Mouse (Mus musculus): ENCODE measurements around the gene Insr. TPM values are rescaled to one million over a fixed set of nuclear protein-coding genes. Genes with fewer than 3 reads are reported as not detected.
"Not testable (repeated sequence)": the region's sequence is repeated elsewhere in the genome, so short reads cannot be mapped to it uniquely, and the experiment has no call there.

The Insr gene
- polyA plus RNA-seq, 1 experiment from 2014 or later = 56.9 TPM

DNA sequence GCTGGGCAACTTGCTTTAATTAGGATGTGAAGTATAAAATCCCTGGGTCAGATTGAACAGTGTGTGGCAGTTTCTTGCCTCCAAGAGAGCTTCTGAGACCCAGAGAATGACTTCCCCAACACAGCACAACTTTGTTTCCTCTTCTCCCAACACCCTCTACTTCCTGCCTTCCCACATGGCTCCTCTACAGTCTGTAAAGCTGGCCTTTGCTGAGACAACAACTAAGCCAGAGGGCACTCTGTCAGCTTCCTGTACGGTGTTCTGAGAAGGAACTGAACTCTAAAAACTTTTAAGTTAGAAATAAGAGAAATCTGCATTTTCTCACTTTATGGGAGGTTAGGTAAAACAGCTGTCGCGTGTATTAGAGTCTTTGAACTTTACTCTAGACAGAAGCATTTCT lies 34.4 kb upstream of the Insr start:
- Histone ChIP-seq H3K27ac (replicated peaks in 1 of 2; ENCODE audit: control insufficient read depth in 1 of 2, insufficient read depth in 1 of 2, low read depth in 2 of 2, low read length in 2 of 2) (no peak overlapping the region), H3K9ac (ENCODE audit: low read length) (no peak overlapping the region), H3K4me1 (ENCODE audit: control insufficient read depth in 2 of 2, insufficient read depth in 2 of 2, low read length in 2 of 2) (no peaks in the 10 kb centered on the region), H3K36me3 (ENCODE audit: control insufficient read depth, insufficient read depth, low read length) (no peaks in the 10 kb centered on the region), H3K9me3 (ENCODE audit: control insufficient read depth, low read length) (no peaks in the 10 kb centered on the region), H3K4me3 (ENCODE audit: control insufficient read depth in 1 of 2, insufficient read depth in 1 of 2, low read depth in 1 of 2, low read length in 2 of 2) (no peak overlapping the region), H3K27me3 (ENCODE audit: control insufficient read depth, insufficient read depth, low read length) (no peaks in the 10 kb centered on the region), H3K4me2 (ENCODE audit: low read length) (no peak overlapping the region)
- ATAC-seq (ENCODE audit: insufficient number of reproducible peaks, insufficient read depth, low FRiP score, low read depth) = no peak
- 53% methylated on average over 3 of the region's 3 CpGs for WGBS

DNA sequence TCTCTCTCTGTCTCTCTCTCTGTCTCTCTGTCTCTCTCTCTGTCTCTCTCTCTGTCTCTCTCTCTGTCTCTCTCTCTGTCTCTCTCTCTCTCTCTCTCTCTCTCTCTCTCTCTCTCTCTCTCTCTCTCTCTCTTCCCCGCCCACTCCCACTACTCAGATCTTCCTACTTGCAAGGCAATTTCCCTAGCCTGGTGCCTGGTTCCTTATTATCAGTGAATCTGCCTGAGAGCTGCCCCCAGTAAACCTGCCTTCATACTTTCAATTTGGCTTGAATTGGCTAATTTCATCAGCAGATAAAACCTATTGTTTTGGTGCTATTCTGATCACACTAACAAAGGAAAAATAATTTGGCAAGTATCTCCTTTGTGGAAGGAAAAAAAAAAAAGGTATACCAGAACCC lies 34.0 kb upstream of the Insr start:
- H3K27me3 ChIP-seq (ENCODE audit: control insufficient read depth, insufficient read depth, low read length); H3K4me3 ChIP-seq (ENCODE audit: control insufficient read depth in 1 of 2, insufficient read depth in 1 of 2, low read depth in 1 of 2, low read length in 2 of 2); H3K27ac ChIP-seq (replicated peaks in 1 of 2; ENCODE audit: control insufficient read depth in 1 of 2, insufficient read depth in 1 of 2, low read depth in 2 of 2, low read length in 2 of 2); ATAC-seq (ENCODE audit: insufficient number of reproducible peaks, insufficient read depth, low FRiP score, low read depth); H3K4me1 ChIP-seq (ENCODE audit: control insufficient read depth in 2 of 2, insufficient read depth in 2 of 2, low read length in 2 of 2); H3K4me2 ChIP-seq (ENCODE audit: low read length); H3K9ac ChIP-seq (ENCODE audit: low read length); H3K9me3 ChIP-seq (ENCODE audit: control insufficient read depth, low read length); H3K36me3 ChIP-seq (ENCODE audit: control insufficient read depth, insufficient read depth, low read length): not testable (repeated sequence)
- 64% methylated on average over 1 of the region's 1 CpGs for WGBS

DNA sequence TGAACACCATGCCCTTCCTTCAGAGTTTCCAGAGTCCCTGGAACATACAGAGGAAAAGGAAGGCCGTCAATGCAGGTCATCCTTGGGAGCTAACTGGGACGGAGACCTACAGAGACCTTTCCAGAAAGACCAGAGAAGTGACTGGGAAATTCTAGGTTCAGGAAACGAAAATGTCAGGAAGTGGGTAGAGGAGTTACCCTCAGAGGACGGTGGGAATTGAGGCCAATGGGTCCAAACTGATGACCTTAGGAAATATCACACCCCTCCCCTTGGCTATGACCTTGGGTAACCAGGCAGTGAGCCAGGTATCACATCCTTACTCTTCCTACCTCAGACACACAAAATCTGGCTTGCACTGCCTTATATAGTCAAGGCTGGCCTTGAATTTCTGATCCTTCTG lies 32.1 kb upstream of the Insr start:
- no peak overlapping the region for H3K4me3 ChIP-seq (ENCODE audit: control insufficient read depth in 1 of 2, insufficient read depth in 1 of 2, low read depth in 1 of 2, low read length in 2 of 2)
- H3K27ac ChIP-seq (replicated peaks in 1 of 2; ENCODE audit: control insufficient read depth in 1 of 2, insufficient read depth in 1 of 2, low read depth in 2 of 2, low read length in 2 of 2) = no peak overlapping the region
- peaks cover 1% of the 10 kb centered on the region; the same call in 1 of the 2 replicates for H3K9me3 ChIP-seq (ENCODE audit: control insufficient read depth, low read length)
- H3K27me3 ChIP-seq (ENCODE audit: control insufficient read depth, insufficient read depth, low read length) = no peaks in the 10 kb centered on the region
- H3K9ac ChIP-seq (ENCODE audit: low read length) = no peak overlapping the region
- no peaks in the 10 kb centered on the region for H3K36me3 ChIP-seq (ENCODE audit: control insufficient read depth, insufficient read depth, low read length)
- no peaks in the 10 kb centered on the region for H3K4me1 ChIP-seq (ENCODE audit: control insufficient read depth in 2 of 2, insufficient read depth in 2 of 2, low read length in 2 of 2)
- ATAC-seq (ENCODE audit: insufficient number of reproducible peaks, insufficient read depth, low FRiP score, low read depth) = no peak
- no peak overlapping the region for H3K4me2 ChIP-seq (ENCODE audit: low read length)
- WGBS = 62% methylated on average over 4 of the region's 4 CpGs

DNA sequence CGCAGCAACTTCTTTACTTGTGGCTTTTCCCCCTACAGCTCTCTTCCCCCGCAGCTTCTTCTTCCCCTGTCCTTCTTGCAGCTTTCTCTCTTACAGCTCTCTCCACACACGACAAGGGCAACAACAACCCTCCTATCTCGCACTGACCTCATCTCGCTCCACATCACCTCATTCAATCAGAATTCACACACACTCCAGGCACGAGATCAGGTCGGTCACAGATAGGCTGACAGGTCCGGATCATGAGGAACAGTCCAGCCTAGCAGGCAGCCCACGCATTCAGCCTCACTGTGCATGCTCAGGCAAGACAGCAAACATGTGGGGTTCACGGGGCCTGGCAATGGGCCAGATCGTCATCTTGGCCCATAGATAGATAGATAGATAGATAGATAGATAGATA lies 30.2 kb upstream of the Insr start:
- Histone ChIP-seq H3K27ac (replicated peaks in 1 of 2; ENCODE audit: control insufficient read depth in 1 of 2, insufficient read depth in 1 of 2, low read depth in 2 of 2, low read length in 2 of 2) (no peak overlapping the region), H3K9ac (ENCODE audit: low read length) (no peak overlapping the region), H3K9me3 (ENCODE audit: control insufficient read depth, low read length) (peaks cover 5% of the 10 kb centered on the region), H3K27me3 (ENCODE audit: control insufficient read depth, insufficient read depth, low read length) (no peaks in the 10 kb centered on the region), H3K4me3 (ENCODE audit: control insufficient read depth in 1 of 2, insufficient read depth in 1 of 2, low read depth in 1 of 2, low read length in 2 of 2) (no peak overlapping the region), H3K36me3 (ENCODE audit: control insufficient read depth, insufficient read depth, low read length) (no peaks in the 10 kb centered on the region), H3K4me2 (ENCODE audit: low read length) (no peak overlapping the region), H3K4me1 (ENCODE audit: control insufficient read depth in 2 of 2, insufficient read depth in 2 of 2, low read length in 2 of 2) (no peaks in the 10 kb centered on the region)
- no peak for ATAC-seq (ENCODE audit: insufficient number of reproducible peaks, insufficient read depth, low FRiP score, low read depth)
- 72% methylated on average over 11 of the region's 11 CpGs for WGBS

DNA sequence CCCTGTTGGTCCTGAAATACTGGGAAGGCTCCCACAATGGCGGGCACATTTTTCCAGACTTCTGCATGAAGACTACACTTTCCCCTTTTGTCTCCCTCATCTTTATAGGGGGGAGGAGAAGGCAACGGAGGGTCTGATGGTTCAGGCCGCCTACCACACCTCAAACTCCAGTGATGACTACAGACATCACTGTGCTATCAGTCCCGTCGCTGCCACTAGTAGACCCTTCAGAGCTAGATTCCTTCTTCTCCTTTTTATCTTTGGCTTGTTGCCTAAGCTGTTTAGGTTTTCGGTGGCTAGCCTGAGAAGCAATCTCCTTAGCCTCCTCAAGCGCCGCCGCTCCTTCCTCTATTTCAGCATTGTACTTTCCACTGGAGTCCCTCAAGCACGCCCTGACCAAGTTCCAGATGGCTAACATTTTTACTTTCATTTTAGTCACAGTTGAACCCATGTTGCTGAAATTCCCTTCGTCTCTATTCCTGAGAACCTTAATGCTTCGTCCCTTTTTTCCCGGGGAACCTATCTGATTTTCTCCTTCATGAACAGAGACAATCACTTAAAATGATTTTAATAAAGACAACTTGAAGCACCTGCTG lies 28.9 kb upstream of the Insr start:
- H3K27ac ChIP-seq (replicated peaks in 1 of 2; ENCODE audit: control insufficient read depth in 1 of 2, insufficient read depth in 1 of 2, low read depth in 2 of 2, low read length in 2 of 2); H3K9me3 ChIP-seq (ENCODE audit: control insufficient read depth, low read length); ATAC-seq (ENCODE audit: insufficient number of reproducible peaks, insufficient read depth, low FRiP score, low read depth); H3K4me2 ChIP-seq (ENCODE audit: low read length); H3K9ac ChIP-seq (ENCODE audit: low read length); H3K4me3 ChIP-seq (ENCODE audit: control insufficient read depth in 1 of 2, insufficient read depth in 1 of 2, low read depth in 1 of 2, low read length in 2 of 2); H3K4me1 ChIP-seq (ENCODE audit: control insufficient read depth in 2 of 2, insufficient read depth in 2 of 2, low read length in 2 of 2); H3K36me3 ChIP-seq (ENCODE audit: control insufficient read depth, insufficient read depth, low read length); H3K27me3 ChIP-seq (ENCODE audit: control insufficient read depth, insufficient read depth, low read length): not testable (repeated sequence)
- WGBS = 82% methylated on average over 13 of the region's 13 CpGs

DNA sequence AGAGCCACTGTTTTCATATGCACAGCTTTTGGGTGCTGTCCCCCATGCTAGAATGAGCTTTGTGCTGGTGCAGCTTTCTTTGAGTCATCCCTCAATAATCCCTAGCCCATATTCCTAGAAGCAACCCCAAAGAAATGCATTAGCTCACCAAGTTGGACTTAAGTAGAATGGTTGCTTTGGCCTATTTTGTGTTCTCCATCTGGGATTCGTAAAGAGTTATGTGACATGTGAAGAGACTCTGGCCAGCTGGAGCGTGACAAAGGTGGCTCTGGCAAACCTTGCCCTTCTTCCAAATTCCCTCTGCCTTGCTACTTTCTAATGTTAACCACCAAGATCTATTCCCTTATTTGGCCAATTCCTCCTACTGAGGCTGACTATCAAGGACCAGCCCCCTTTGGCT lies 22.7 kb upstream of the Insr start:
- no peak for ATAC-seq (ENCODE audit: insufficient number of reproducible peaks, insufficient read depth, low FRiP score, low read depth)
- H3K9me3 ChIP-seq (ENCODE audit: control insufficient read depth, low read length) = peaks cover 5% of the 10 kb centered on the region
- no peaks in the 10 kb centered on the region for H3K36me3 ChIP-seq (ENCODE audit: control insufficient read depth, insufficient read depth, low read length)
- no peak overlapping the region for H3K9ac ChIP-seq (ENCODE audit: low read length)
- H3K4me3 ChIP-seq (ENCODE audit: control insufficient read depth in 1 of 2, insufficient read depth in 1 of 2, low read depth in 1 of 2, low read length in 2 of 2) = no peak overlapping the region
- H3K4me1 ChIP-seq (ENCODE audit: control insufficient read depth in 2 of 2, insufficient read depth in 2 of 2, low read length in 2 of 2) = no peaks in the 10 kb centered on the region
- H3K4me2 ChIP-seq (ENCODE audit: low read length) = no peak overlapping the region
- 69% methylated on average over 2 of the region's 2 CpGs for WGBS
- no peaks in the 10 kb centered on the region for H3K27me3 ChIP-seq (ENCODE audit: control insufficient read depth, insufficient read depth, low read length)
- no peak overlapping the region for H3K27ac ChIP-seq (replicated peaks in 1 of 2; ENCODE audit: control insufficient read depth in 1 of 2, insufficient read depth in 1 of 2, low read depth in 2 of 2, low read length in 2 of 2)

DNA sequence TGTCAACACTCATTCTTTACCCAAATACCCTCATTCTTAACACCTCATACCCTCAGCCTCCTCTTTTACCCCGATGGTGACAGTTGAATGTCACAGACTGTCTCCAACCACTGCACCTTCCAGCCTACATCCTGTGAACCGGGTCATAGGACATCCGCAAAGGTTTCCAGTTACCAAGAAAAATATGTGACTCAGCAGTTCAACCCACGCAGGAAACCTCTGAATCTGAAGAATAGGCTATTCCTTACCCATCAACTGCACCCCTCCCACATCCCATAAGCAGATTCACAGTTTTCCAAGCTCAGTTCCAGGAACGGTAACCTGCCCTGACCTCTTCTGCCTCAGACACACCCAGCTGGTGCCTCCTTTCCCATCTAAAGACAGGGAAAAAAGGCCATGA lies 19.9 kb upstream of the Insr start:
- no peak overlapping the region for H3K4me3 ChIP-seq (ENCODE audit: control insufficient read depth in 1 of 2, insufficient read depth in 1 of 2, low read depth in 1 of 2, low read length in 2 of 2)
- H3K4me2 ChIP-seq (ENCODE audit: low read length) = no peak overlapping the region
- no peaks in the 10 kb centered on the region for H3K4me1 ChIP-seq (ENCODE audit: control insufficient read depth in 2 of 2, insufficient read depth in 2 of 2, low read length in 2 of 2)
- no peak for ATAC-seq (ENCODE audit: insufficient number of reproducible peaks, insufficient read depth, low FRiP score, low read depth)
- no peak overlapping the region for H3K9ac ChIP-seq (ENCODE audit: low read length)
- no peak overlapping the region for H3K27ac ChIP-seq (replicated peaks in 1 of 2; ENCODE audit: control insufficient read depth in 1 of 2, insufficient read depth in 1 of 2, low read depth in 2 of 2, low read length in 2 of 2)
- no peaks in the 10 kb centered on the region for H3K36me3 ChIP-seq (ENCODE audit: control insufficient read depth, insufficient read depth, low read length)
- WGBS = 68% methylated on average over 5 of the region's 5 CpGs
- no peaks in the 10 kb centered on the region for H3K9me3 ChIP-seq (ENCODE audit: control insufficient read depth, low read length)
- H3K27me3 ChIP-seq (ENCODE audit: control insufficient read depth, insufficient read depth, low read length) = no peaks in the 10 kb centered on the region

DNA sequence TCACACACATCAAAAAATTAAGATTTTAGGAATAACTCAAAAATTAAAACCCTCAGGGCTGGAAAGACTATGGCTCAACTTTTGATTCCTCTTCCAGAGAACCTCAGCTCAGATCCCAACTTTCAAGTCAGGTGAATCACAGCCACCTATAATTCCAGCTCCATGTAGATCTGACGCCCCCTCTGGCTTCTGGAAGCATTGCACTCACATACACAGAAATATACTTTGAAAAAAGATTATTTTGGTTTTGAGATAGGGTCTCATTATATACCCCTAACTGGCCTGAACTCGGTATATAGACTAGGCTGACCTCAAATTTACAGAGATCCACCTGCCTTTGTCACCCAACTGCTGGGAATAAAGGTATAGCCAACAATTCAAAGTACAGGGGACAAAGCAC lies 6.4 kb upstream of the Insr start:
- Histone ChIP-seq H3K4me1 (ENCODE audit: control insufficient read depth in 2 of 2, insufficient read depth in 2 of 2, low read length in 2 of 2) (no peaks in the 10 kb centered on the region), H3K9ac (ENCODE audit: low read length) (no peak overlapping the region), H3K9me3 (ENCODE audit: control insufficient read depth, low read length) (no peaks in the 10 kb centered on the region), H3K27ac (replicated peaks in 1 of 2; ENCODE audit: control insufficient read depth in 1 of 2, insufficient read depth in 1 of 2, low read depth in 2 of 2, low read length in 2 of 2) (no peak overlapping the region), H3K27me3 (ENCODE audit: control insufficient read depth, insufficient read depth, low read length) (no peaks in the 10 kb centered on the region), H3K36me3 (ENCODE audit: control insufficient read depth, insufficient read depth, low read length) (no peaks in the 10 kb centered on the region), H3K4me2 (ENCODE audit: low read length) (no peak overlapping the region), H3K4me3 (ENCODE audit: control insufficient read depth in 1 of 2, insufficient read depth in 1 of 2, low read depth in 1 of 2, low read length in 2 of 2) (no peak overlapping the region)
- no peak for ATAC-seq (ENCODE audit: insufficient number of reproducible peaks, insufficient read depth, low FRiP score, low read depth)
- WGBS = 33% methylated on average over 2 of the region's 2 CpGs

Measured in heart, embryonic 14.5 days (tissue).